Mouse (Mus musculus) midbrain, embryonic 15.5 days (tissue): Measurements from ENCODE around the gene Ankrd33b. TPM values are rescaled to one million over a fixed set of nuclear protein-coding genes. Genes with fewer than 3 reads are reported as not detected.
A peak's percentile ranks its signal among the peaks of the same experiment; 100 is the strongest.

Experiments
- ATAC-seq: fragments of 200-750 bp; cut with Nextera tagmentation; replicated peaks from 2 replicates; pipeline ENCODE4 v1.8.0; 2017; ENCODE audit warnings: moderate TSS enrichment
- H3K27ac ChIP-seq: fragments of 300-500 bp; sonication (generic); 2 replicates; pipeline ENCODE4 v1.5.1; 2015; ENCODE audit warnings: mild to moderate bottlenecking, inconsistent platforms
- H3K27me3 ChIP-seq: fragments of 300-500 bp; sonication (generic); replicated peaks from 2 replicates; pipeline ENCODE4 v1.6.1; 2015; ENCODE audit warnings: inconsistent platforms
- H3K36me3 ChIP-seq: fragments of 300-500 bp; sonication (generic); replicated peaks from 2 replicates; pipeline ENCODE4 v1.6.1; 2015; ENCODE audit warnings: inconsistent platforms
- H3K4me1 ChIP-seq: fragments of 300-500 bp; sonication (generic); 2 replicates; pipeline ENCODE4 v1.6.1; 2015; ENCODE audit warnings: inconsistent platforms
- H3K4me2 ChIP-seq: fragments of 300-500 bp; sonication (generic); 2 replicates; pipeline ENCODE4 v1.6.1; 2015; ENCODE audit warnings: inconsistent platforms, mild to moderate bottlenecking, moderate library complexity
- H3K4me3 ChIP-seq: fragments of 300-500 bp; sonication (generic); 2 replicates; pipeline ENCODE4 v1.5.1; 2015; ENCODE audit warnings: mild to moderate bottlenecking, inconsistent platforms
- H3K9ac ChIP-seq: fragments of 300-500 bp; sonication (generic); 2 replicates; pipeline ENCODE4 v1.6.1; 2015; ENCODE audit warnings: mild to moderate bottlenecking, inconsistent platforms
- H3K9me3 ChIP-seq: fragments of 300-500 bp; sonication (generic); 2 replicates; pipeline ENCODE4 v1.6.1; 2016; ENCODE audit warnings: inconsistent platforms
- WGBS: fragments of 180-500 bp; shearing (Covaris S2); methylation state at CpG from one replicate; pipeline ENCODE4 v1.1.7; 2015; ENCODE audit warnings: mixed read lengths; 5-methylcytosine and 5-hydroxymethylcytosine counted together
- polyA plus RNA-seq: library from polyadenylated mRNA; unstranded; fragments of >200 nt; fragmentation: Nextera tagmentation; extraction: Ambion mirVana; gene quantifications from 2 replicates; pipeline ENCODE4 v1.2.1, GENCODE M21; 2015

Ankrd33b gene
- polyA plus RNA-seq, 1 experiment from 2014 or later: 1.1 TPM

DNA sequence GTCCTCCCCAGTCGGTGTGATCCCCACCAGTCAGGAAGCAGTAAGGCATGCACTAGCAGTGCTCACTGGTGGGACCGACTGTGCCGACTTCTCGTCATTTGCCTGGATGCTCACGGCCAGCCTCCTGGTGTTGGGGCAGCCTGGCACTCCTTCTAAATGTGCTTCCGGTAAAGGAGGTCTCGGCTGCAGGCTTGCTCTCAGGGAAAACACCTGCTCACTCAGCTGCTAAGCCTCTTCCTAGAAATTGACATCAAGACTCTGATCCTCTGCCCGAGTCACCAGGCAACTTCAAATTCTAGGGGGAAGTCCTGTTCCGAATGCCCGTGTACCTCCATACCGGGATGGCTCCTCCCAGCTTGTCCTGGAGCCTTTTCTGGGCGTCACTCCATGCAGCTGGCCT, 101.7 kb downstream of the Ankrd33b start:
- no peaks in the 10 kb centered on the region for H3K27me3 ChIP-seq
- no peak overlapping the region for H3K4me2 ChIP-seq
- no peak for ATAC-seq
- no peaks in the 10 kb centered on the region for H3K9me3 ChIP-seq
- H3K36me3 ChIP-seq: no peaks in the 10 kb centered on the region
- WGBS: 89% methylated on average over 12 of the region's 12 CpGs
- no peaks in the 10 kb centered on the region for H3K4me1 ChIP-seq
- no peak overlapping the region for H3K9ac ChIP-seq
- no peak overlapping the region for H3K4me3 ChIP-seq
- H3K27ac ChIP-seq: no peak overlapping the region

DNA sequence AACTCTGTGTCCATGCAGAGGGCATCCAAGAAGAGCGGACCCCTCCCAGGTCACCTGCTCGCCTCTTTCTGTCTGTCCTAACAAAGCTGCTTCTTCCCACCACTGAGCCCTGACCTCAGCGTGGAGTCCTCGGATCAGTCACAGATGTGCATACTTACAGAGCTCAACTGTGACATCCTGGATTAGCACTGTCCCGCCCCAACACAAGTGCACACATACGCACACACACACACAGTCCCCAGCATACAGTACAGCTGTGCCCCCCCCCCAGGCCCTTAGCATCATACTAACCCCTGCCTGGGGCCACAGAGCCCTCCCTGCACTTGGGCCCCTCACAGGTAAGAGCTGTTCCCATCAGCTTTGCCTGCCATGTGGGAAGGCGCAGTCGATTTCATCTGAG, 102.1 kb downstream of the Ankrd33b start:
- Histone ChIP-seq H3K9me3 (no peaks in the 10 kb centered on the region), H3K36me3 (no peaks in the 10 kb centered on the region), H3K27ac (no peak overlapping the region), H3K4me2 (no peak overlapping the region), H3K4me3 (no peak overlapping the region), H3K27me3 (no peaks in the 10 kb centered on the region), H3K4me1 (no peaks in the 10 kb centered on the region), H3K9ac (no peak overlapping the region)
- peak; percentile 51 for ATAC-seq
- 92% methylated on average over 8 of the region's 8 CpGs for WGBS

DNA sequence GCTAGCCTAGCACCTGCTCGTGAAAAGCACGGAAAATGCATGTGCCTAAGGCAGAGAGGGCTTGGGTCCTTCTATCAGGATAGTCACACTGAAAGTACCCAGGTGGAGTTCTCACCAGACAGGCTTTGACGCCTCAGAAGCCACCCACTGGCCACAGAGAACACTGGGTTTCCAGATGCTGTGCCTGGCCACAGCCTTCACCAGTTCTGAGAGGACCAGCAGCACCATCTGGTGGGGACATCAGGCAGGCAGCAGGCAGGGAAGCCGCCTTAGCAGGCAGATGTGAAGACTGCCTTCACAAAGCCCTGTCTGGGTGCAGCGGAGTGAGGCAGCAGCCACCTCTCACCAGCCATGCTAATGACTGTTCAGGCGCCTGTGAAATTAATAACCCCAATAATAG, 102.7 kb downstream of the Ankrd33b start:
- peak; percentile 92 for ATAC-seq
- no peak overlapping the region for H3K4me2 ChIP-seq
- H3K9ac ChIP-seq: no peak overlapping the region
- no peaks in the 10 kb centered on the region for H3K27me3 ChIP-seq
- no peak overlapping the region for H3K27ac ChIP-seq
- whole genome bisulfite sequencing: 24% methylated on average over 6 of the region's 6 CpGs
- H3K9me3 ChIP-seq: no peaks in the 10 kb centered on the region
- no peaks in the 10 kb centered on the region for H3K4me1 ChIP-seq
- H3K36me3 ChIP-seq: no peaks in the 10 kb centered on the region
- H3K4me3 ChIP-seq: no peak overlapping the region

DNA sequence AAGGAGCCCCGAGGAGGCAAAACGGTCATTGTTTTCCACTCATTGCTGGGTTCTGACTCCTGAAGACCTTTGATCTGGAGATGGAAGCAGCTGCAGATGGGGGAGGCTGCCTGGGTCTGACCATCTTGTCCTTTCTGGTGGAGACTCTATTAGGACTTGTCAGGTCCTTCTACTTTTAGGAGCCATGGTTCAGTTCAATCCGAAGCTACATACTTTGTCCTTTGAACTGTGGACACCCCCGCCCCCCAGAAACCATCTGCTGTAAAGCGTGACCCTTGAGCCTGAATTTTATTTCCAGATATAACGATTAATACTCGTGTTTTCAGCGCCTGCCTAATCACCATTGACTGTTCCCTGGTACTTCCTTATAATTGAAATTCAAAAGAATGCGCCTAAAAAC, 105.2 kb downstream of the Ankrd33b start:
- Histone ChIP-seq H3K4me2 (no peak overlapping the region), H3K9ac (no peak overlapping the region), H3K4me1 (no peaks in the 10 kb centered on the region), H3K4me3 (no peak overlapping the region), H3K27me3 (no peaks in the 10 kb centered on the region), H3K27ac (no peak overlapping the region), H3K9me3 (no peaks in the 10 kb centered on the region), H3K36me3 (no peaks in the 10 kb centered on the region)
- no peak for ATAC-seq
- WGBS: 77% methylated on average over 9 of the region's 9 CpGs

DNA sequence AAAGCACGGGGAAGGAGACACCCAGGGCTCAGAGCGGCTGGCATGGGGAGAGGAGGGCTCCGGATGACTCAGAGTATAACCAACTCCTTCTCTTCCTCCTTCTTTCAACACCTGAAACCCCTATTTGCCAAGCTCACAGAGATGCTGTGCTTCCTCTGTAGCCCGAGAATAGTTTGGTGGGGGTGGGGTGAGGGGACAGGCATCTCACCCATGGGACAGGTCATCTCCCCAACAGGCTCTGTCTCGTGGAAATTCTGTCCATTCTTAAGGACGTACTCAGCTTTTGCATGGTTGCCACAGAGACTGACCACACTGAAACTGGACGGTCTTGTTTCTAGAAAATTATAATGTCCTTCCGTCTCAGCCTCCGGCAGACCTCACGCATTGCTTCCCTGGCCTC, 106.4 kb downstream of the Ankrd33b start:
- H3K4me2 ChIP-seq: no peak overlapping the region
- no peaks in the 10 kb centered on the region for H3K27me3 ChIP-seq
- H3K9me3 ChIP-seq: no peaks in the 10 kb centered on the region
- no peaks in the 10 kb centered on the region for H3K36me3 ChIP-seq
- peaks cover 4% of the 10 kb centered on the region for H3K4me1 ChIP-seq
- no peak overlapping the region for H3K4me3 ChIP-seq
- ATAC-seq: no peak
- H3K27ac ChIP-seq: no peak overlapping the region
- no peak overlapping the region for H3K9ac ChIP-seq
- WGBS: 88% methylated on average over 10 of the region's 10 CpGs

DNA sequence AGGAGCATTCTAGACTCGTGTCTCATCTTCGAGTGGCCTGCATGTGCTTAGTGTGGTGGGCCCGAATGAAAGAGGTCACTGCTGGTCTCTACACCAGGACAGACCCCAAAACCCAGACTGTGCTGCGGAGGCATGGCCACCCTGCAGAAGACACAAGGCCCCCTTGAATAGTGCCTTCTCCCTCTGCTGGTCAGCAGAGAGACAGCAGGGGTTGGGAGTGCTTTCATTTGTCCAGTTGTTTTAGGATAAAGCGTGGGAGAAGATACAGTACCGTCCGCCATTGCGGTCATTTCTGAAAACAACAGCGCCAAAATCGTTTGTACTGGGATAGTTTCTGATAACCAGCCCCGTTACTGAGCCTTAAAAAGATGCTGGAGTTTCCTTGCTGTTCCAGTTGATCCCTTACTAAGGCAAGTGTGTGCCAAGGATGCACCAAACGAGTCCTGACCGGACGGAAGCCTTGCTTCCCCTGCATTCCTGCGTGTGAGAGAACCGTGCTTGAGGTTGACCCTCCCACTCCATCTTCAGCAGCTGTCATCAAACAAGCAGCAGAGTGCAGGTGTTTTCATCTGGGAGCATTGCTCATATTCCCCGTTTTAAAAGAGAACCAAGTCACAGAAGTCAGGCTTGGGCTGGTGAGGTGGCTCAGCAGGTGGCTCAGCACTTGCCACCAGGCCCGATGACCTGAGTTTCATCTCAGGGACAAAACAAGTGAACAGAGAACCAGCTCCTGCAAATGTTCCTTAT, 108.7 kb downstream of the Ankrd33b start:
- no peak for ATAC-seq
- Histone ChIP-seq H3K4me1 (peaks cover 4% of the 10 kb centered on the region), H3K27me3 (no peaks in the 10 kb centered on the region), H3K9me3 (no peaks in the 10 kb centered on the region), H3K9ac (no peak overlapping the region), H3K36me3 (no peaks in the 10 kb centered on the region), H3K4me2 (no peak overlapping the region), H3K4me3 (no peak overlapping the region), H3K27ac (no peak overlapping the region)
- WGBS: 87% methylated on average over 18 of the region's 18 CpGs

DNA sequence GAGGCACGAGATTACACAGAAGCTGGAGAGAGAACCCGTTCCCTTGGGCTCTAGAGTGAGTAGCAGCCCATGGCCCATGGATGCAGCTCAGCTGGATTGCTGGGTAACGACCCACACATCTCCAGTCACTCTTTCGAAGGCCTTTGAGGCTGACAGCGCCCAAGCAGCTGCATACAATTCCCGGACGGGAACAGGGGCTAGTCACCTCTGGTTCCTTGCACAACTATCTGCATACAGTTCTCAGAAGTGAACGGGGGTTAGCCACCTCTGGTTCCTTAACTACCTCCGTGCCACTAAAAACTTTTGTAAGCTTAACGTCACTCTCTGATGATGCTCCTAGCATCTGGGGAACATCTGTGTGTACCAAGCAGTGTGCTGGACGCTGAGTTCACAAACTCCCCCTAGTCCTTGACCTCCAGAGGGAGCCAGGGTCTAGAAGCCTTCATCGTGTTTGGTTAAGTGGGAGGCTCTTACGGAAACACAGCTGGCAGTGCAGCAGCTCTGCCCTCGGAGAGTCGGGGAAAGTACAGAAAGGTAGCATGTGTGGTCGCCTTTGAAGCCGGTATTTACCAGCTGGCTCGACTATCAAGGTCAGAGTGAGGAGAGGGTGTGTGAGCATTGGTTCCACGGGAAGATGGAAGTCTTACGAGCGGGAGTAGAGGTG, 109.4 kb downstream of the Ankrd33b start:
- H3K4me1 ChIP-seq: peaks cover 4% of the 10 kb centered on the region
- no peak overlapping the region for H3K9ac ChIP-seq
- no peaks in the 10 kb centered on the region for H3K9me3 ChIP-seq
- no peak overlapping the region for H3K4me2 ChIP-seq
- H3K36me3 ChIP-seq: no peaks in the 10 kb centered on the region
- whole genome bisulfite sequencing: 80% methylated on average over 21 of the region's 21 CpGs
- H3K27ac ChIP-seq: no peak overlapping the region
- no peaks in the 10 kb centered on the region for H3K27me3 ChIP-seq
- ATAC-seq: no peak
- H3K4me3 ChIP-seq: no peak overlapping the region

DNA sequence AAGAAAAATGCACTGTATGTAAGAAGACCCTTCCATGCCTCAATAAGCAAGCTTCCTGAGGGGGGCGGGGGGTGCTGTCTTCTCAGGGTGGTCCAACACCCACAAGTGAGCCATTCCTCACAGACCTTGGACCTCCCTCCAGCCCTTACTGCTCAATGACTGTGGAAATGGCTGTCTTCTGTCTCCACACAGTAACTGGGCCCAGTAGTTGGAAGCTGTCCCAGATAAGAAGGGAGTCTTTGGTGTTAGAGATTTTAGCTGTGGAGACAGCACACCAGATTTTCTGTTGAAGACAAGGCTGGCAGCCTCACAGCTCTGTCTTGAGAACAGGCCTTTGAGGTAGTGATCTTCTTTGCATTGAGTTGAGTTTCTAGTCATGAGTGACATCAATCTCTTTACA, 110.2 kb downstream of the Ankrd33b start:
- Histone ChIP-seq H3K9me3 (no peaks in the 10 kb centered on the region), H3K4me3 (no peak overlapping the region), H3K4me2 (no peak overlapping the region), H3K27ac (0 out of 2 replicates have a peak overlapping the region, but pooled peaks have one; percentile 22), H3K36me3 (no peaks in the 10 kb centered on the region), H3K9ac (no peak overlapping the region), H3K27me3 (no peaks in the 10 kb centered on the region), H3K4me1 (peaks cover 4% of the 10 kb centered on the region)
- 95% methylated on average over 1 of the region's 1 CpGs for WGBS
- 0 out of 2 replicates have a peak, but pooled peaks have one; percentile 12 for ATAC-seq

DNA sequence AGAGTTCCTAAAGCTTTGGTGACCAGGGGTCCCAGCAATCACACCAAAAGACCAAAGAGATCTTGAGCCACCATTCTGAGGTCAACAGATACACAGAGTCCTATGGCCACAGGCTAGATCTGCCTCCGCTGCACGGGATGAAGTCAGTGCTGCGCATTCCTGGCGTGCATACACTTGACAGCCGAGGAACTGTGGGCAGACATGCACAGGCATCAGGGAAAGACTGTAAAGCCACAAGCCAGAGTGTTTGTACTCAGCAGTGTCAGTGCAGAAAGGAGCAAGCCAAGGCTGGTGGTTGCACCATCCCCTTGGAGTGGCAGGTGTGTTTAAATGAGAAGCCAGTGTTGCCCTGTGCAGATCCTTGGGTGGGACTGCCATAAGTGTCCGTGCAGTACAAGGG, 111.8 kb downstream of the Ankrd33b start:
- 84% methylated on average over 6 of the region's 6 CpGs for WGBS
- Histone ChIP-seq H3K4me1 (peaks cover 7% of the 10 kb centered on the region), H3K27ac (no peak overlapping the region), H3K9ac (no peak overlapping the region), H3K36me3 (no peaks in the 10 kb centered on the region), H3K4me2 (no peak overlapping the region), H3K9me3 (no peaks in the 10 kb centered on the region), H3K27me3 (no peaks in the 10 kb centered on the region), H3K4me3 (no peak overlapping the region)
- no peak for ATAC-seq

DNA sequence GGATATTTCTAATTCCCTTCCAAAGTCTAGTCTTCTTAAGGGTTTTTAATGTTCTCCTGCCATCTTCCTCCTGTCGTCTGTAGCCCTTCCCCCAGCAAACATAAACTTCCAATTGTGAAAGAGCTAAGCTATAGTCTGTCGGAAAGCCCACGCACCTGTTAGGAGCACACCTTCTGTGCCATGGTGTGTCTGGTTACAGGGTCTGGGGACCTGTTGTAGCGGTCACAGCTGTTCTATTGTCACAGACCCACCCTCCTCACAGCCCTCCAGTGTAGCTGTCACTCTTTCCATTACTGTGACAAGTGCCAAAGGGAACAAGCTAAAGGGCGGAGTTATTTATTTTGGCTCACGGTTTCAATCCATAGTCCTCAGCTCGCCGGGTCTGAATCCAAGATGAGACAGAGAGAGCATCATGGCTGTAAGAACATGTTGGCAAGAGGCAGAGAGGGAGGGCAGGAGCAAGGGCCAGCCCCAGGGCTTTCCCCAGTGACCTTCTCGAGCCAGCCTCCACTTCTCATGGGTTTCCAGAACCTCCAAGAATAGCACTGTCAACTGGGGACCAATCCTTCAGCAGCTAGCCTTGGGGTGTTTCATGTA, 112.5 kb downstream of the Ankrd33b start:
- no peaks in the 10 kb centered on the region for H3K36me3 ChIP-seq

DNA sequence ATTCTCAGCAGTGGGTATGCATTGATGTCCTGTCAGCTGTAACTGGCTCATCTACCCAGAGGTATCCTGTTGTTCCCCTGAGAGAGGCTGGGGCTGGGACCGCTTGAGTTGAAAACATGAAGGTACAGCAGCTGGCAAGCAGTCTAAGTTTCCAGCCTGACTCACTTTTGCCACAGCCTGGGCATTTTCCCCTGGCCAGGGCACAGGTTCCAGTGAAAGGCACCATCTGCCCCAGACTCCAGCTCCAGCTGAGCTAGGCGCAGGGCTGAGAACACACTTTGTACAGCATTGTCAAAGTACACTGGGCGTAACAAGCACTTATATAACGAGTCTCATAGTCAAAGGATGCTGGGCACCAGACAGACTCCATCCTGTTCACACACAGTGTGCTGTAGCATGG, 113.6 kb downstream of the Ankrd33b start:
- Histone ChIP-seq H3K27ac (no peak overlapping the region), H3K4me3 (no peak overlapping the region), H3K9ac (no peak overlapping the region), H3K9me3 (no peaks in the 10 kb centered on the region), H3K4me1 (peaks cover 14% of the 10 kb centered on the region), H3K4me2 (no peak overlapping the region), H3K27me3 (no peaks in the 10 kb centered on the region), H3K36me3 (no peaks in the 10 kb centered on the region)
- no peak for ATAC-seq
- 89% methylated on average over 4 of the region's 4 CpGs for WGBS

More for the DNA sequence above, 112.5 kb downstream of the Ankrd33b start:
- Histone ChIP-seq H3K27me3 (no peaks in the 10 kb centered on the region), H3K27ac (no peak overlapping the region), H3K9ac (no peak overlapping the region), H3K4me1 (peaks cover 14% of the 10 kb centered on the region), H3K9me3 (no peaks in the 10 kb centered on the region), H3K4me3 (no peak overlapping the region), H3K4me2 (no peak overlapping the region)
- WGBS: 87% methylated on average over 9 of the region's 9 CpGs
- ATAC-seq: no peak

DNA sequence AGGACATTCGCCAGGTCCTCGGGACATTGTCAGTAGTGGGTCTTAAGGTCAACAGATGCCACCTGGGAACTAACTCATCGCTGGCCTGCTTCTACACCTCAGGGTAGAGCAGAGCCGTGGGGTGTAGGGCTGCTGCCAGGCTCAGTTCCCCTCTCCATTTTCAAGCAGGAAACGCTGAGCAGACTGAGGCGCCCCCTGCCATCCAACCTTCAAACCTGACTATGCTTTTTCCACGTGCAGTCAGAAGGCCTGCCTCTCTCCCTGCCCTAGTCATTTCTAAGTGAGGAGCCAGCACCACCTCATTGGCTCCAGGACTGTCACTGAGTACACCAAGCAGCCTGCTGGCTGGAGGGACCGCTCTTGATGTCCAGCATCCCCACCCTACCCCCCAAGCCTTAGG, 114.1 kb downstream of the Ankrd33b start:
- WGBS: 75% methylated on average over 8 of the region's 8 CpGs
- peaks cover 14% of the 10 kb centered on the region for H3K4me1 ChIP-seq
- H3K9me3 ChIP-seq: no peaks in the 10 kb centered on the region
- no peaks in the 10 kb centered on the region for H3K27me3 ChIP-seq
- no peak for ATAC-seq
- H3K4me3 ChIP-seq: no peak overlapping the region
- no peak overlapping the region for H3K27ac ChIP-seq
- no peak overlapping the region for H3K4me2 ChIP-seq
- no peaks in the 10 kb centered on the region for H3K36me3 ChIP-seq
- no peak overlapping the region for H3K9ac ChIP-seq
